Mouse (Mus musculus): ENCODE measurements around the gene Heatr1.
A peak's percentile ranks its signal among the peaks of the same experiment; 100 is the strongest.

Gene Heatr1

GRCm38 (mm10) chr13:12394609-12395505 is at the start of gene Heatr1:
Heatr1 (plus strand) TSS chr13:12395027.
- peak; percentile 93 for DNase-seq (ENCODE audit: low spot score)

- no peak for DNase-seq (ENCODE audit: low spot score)
Observed at GRCm38 (mm10) chr13:12346837-12347236, 48.0 kb upstream of the Heatr1 start.

- no peak for DNase-seq (ENCODE audit: low spot score)
Observed at GRCm38 (mm10) chr13:12349197-12349824, 45.5 kb upstream of the Heatr1 start.

GRCm38 (mm10) chr13:12356184-12356583 is 38.6 kb upstream of the Heatr1 start:
- DNase-seq (ENCODE audit: low spot score), result no peak

- DNase-seq (ENCODE audit: low spot score), result no peak
Observed at GRCm38 (mm10) chr13:12357554-12357953, 37.3 kb upstream of the Heatr1 start.

GRCm38 (mm10) chr13:12361486-12361885 is 33.3 kb upstream of the Heatr1 start:
- no peak for DNase-seq (ENCODE audit: low spot score)

- DNase-seq (ENCODE audit: low spot score), result peak; percentile 62
Observed at GRCm38 (mm10) chr13:12369041-12369621, 25.7 kb upstream of the Heatr1 start.

GRCm38 (mm10) chr13:12369930-12370329 is 24.9 kb upstream of the Heatr1 start:
- DNase-seq (ENCODE audit: low spot score), result no peak

- DNase-seq (ENCODE audit: low spot score), result no peak
Observed at GRCm38 (mm10) chr13:12372755-12373154, 22.1 kb upstream of the Heatr1 start.

GRCm38 (mm10) chr13:12376778-12377177 is 18.0 kb upstream of the Heatr1 start:
- DNase-seq (ENCODE audit: low spot score), result no peak

- no peak for DNase-seq (ENCODE audit: low spot score)
Observed at GRCm38 (mm10) chr13:12384796-12385195, 10.0 kb upstream of the Heatr1 start.

- no peak for DNase-seq (ENCODE audit: low spot score)
Observed at GRCm38 (mm10) chr13:12386286-12386685, 8.5 kb upstream of the Heatr1 start.

- DNase-seq (ENCODE audit: low spot score), result no peak
Observed at GRCm38 (mm10) chr13:12395571-12395970, 744 bp downstream of the Heatr1 start.

GRCm38 (mm10) chr13:12408343-12409066 is 13.7 kb downstream of the Heatr1 start:
- DNase-seq (ENCODE audit: low spot score), result no peak

- DNase-seq (ENCODE audit: low spot score), result no peak
Observed at GRCm38 (mm10) chr13:12412016-12412415, 17.2 kb downstream of the Heatr1 start.

GRCm38 (mm10) chr13:12420596-12420995 is 25.8 kb downstream of the Heatr1 start:
- DNase-seq (ENCODE audit: low spot score), result no peak

GRCm38 (mm10) chr13:12428556-12428955 is 33.7 kb downstream of the Heatr1 start:
- DNase-seq (ENCODE audit: low spot score), result no peak

- no peak for DNase-seq (ENCODE audit: low spot score)
Observed at GRCm38 (mm10) chr13:12433843-12434242, 39.0 kb downstream of the Heatr1 start.

GRCm38 (mm10) chr13:12439586-12439985 is 44.8 kb downstream of the Heatr1 start:
- DNase-seq (ENCODE audit: low spot score), result no peak

- DNase-seq (ENCODE audit: low spot score), result no peak
Observed at GRCm38 (mm10) chr13:12440813-12441212, 46.0 kb downstream of the Heatr1 start.

- DNase-seq (ENCODE audit: low spot score), result no peak
Observed at GRCm38 (mm10) chr13:12442008-12442587, 47.3 kb downstream of the Heatr1 start.

GRCm38 (mm10) chr13:12453150-12453549 is 58.3 kb downstream of the Heatr1 start:
- no peak for DNase-seq (ENCODE audit: low spot score)
